Mouse (Mus musculus) stomach, embryonic 15.5 days (tissue): ENCODE measurements at regions not wholly inside any gene's neighbourhood (a gene's known extent, or its start where the extent isn't known, plus 50 kb on each side); places are given as distances from the start of the nearest gene placed in this dataset.

Experiments used
- ATAC-seq: fragments of 200-750 bp; cut with Nextera tagmentation; 2 replicates; pipeline ENCODE4 v1.8.0; 2017; ENCODE audit warnings: low read depth, moderate number of reproducible peaks, moderate TSS enrichment; ENCODE audit not compliant: insufficient read depth, low FRiP score
- H3K27ac ChIP-seq: fragments of 300-500 bp; sonication (generic); 2 replicates; pipeline ENCODE4 v1.5.1; 2015; ENCODE audit warnings: mild to moderate bottlenecking, inconsistent platforms
- H3K27me3 ChIP-seq: fragments of 300-500 bp; sonication (generic); replicated peaks from 2 replicates; pipeline ENCODE4 v1.6.1; 2015; ENCODE audit warnings: inconsistent platforms
- H3K36me3 ChIP-seq: fragments of 300-500 bp; sonication (generic); 2 replicates; pipeline ENCODE4 v1.6.1; 2015; ENCODE audit warnings: inconsistent platforms
- H3K4me1 ChIP-seq: fragments of 300-500 bp; sonication (generic); 2 replicates; pipeline ENCODE4 v1.6.1; 2015; ENCODE audit warnings: inconsistent platforms
- H3K4me2 ChIP-seq: fragments of 300-500 bp; sonication (generic); 2 replicates; pipeline ENCODE4 v1.6.1; 2015; ENCODE audit warnings: mild to moderate bottlenecking, inconsistent platforms
- H3K4me3 ChIP-seq: fragments of 300-500 bp; sonication (generic); replicated peaks from 2 replicates; pipeline ENCODE4 v1.5.1; 2015; ENCODE audit warnings: inconsistent platforms
- H3K9ac ChIP-seq: fragments of 300-500 bp; sonication (generic); 2 replicates; pipeline ENCODE4 v1.6.1; 2015; ENCODE audit warnings: inconsistent platforms
- H3K9me3 ChIP-seq: fragments of 300-500 bp; sonication (generic); 2 replicates; pipeline ENCODE4 v1.6.1; 2016; ENCODE audit warnings: inconsistent platforms
- WGBS: fragments of 180-500 bp; shearing (Covaris S2); methylation state at CpG from one replicate; pipeline ENCODE4 v1.1.7; 2015; 5-methylcytosine and 5-hydroxymethylcytosine counted together

GRCm38 (mm10) chr1:144699790-144700189 is 75.4 kb downstream of the Rgs18 start:
- H3K27me3 ChIP-seq = no peaks in the 10 kb centered on the region
- no peak overlapping the region for H3K4me3 ChIP-seq
- no peak overlapping the region for H3K27ac ChIP-seq
- no peaks in the 10 kb centered on the region for H3K36me3 ChIP-seq
- WGBS = 48% methylated on average over 1 of the region's 1 CpGs
- peak; percentile 56; the same call in 1 of the 2 replicates for ATAC-seq
- no peaks in the 10 kb centered on the region for H3K9me3 ChIP-seq
- H3K4me2 ChIP-seq = no peak overlapping the region
- no peaks in the 10 kb centered on the region for H3K4me1 ChIP-seq
- no peak overlapping the region for H3K9ac ChIP-seq

- 78% methylated on average over 2 of the region's 2 CpGs for WGBS
- H3K4me3 ChIP-seq = no peak overlapping the region
Measured at GRCm38 (mm10) chr1:144695253-144695652, 80.0 kb downstream of the Rgs18 start.

GRCm38 (mm10) chr1:144690340-144690739 is 84.9 kb downstream of the Rgs18 start:
- ATAC-seq = no peak
- Histone ChIP-seq H3K9ac (no peak overlapping the region), H3K27ac (no peak overlapping the region), H3K4me3 (no peak overlapping the region), H3K27me3 (no peaks in the 10 kb centered on the region), H3K9me3 (no peaks in the 10 kb centered on the region), H3K36me3 (no peaks in the 10 kb centered on the region), H3K4me1 (no peaks in the 10 kb centered on the region), H3K4me2 (no peak overlapping the region)
- WGBS = 70% methylated on average over 2 of the region's 2 CpGs

More at GRCm38 (mm10) chr1:144695253-144695652, 80.0 kb downstream of the Rgs18 start:
- no peak overlapping the region for H3K4me2 ChIP-seq
- no peak overlapping the region for H3K27ac ChIP-seq
- H3K9me3 ChIP-seq = no peaks in the 10 kb centered on the region
- ATAC-seq = no peak
- no peaks in the 10 kb centered on the region for H3K36me3 ChIP-seq
- H3K9ac ChIP-seq = no peak overlapping the region
- no peaks in the 10 kb centered on the region for H3K4me1 ChIP-seq
- no peaks in the 10 kb centered on the region for H3K27me3 ChIP-seq

DNA sequence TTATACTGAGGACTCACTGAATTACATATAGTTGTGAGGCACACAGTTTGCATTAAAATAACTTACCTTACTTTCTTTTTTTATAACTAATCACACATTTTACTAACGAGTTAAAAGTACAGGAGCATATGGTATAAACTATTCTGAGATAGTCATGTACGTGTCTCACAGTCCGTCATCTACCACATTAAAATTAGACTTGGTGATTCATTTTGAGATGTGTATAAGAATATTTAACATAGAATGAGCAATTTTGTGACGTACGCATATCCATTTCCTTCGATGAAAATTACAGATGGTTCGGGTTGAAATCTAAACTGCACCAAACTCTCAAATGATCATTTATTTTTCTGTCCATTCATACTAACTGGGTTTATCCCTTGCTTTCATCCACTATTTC is 93.1 kb downstream of the Rgs18 start:
- no peaks in the 10 kb centered on the region for H3K27me3 ChIP-seq
- WGBS = 86% methylated on average over 7 of the region's 7 CpGs
- no peak overlapping the region for H3K9ac ChIP-seq
- no peaks in the 10 kb centered on the region for H3K4me1 ChIP-seq
- no peaks in the 10 kb centered on the region for H3K9me3 ChIP-seq
- H3K4me3 ChIP-seq = no peak overlapping the region
- H3K4me2 ChIP-seq = no peak overlapping the region
- no peaks in the 10 kb centered on the region for H3K36me3 ChIP-seq
- ATAC-seq = no peak
- no peak overlapping the region for H3K27ac ChIP-seq

DNA sequence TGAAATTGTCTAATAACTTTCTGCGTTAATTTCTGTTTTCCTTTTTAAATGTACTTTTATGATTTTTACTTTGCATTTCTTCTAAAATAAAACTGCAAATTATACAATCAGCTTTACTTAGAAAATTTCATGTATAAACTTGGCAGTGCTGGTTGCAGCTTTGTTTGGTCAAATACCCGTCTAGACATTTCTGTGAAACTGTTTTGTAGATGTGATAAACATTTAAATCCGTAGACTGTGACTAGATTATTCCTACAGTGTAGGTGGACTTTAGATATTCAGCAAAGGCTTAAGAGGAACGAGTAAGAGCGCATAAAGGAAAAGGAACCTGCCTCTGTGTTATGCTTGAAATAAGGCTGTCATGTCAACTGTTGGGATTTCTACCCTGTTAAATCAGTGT is 100.0 kb upstream of the Rgs21 start:
- no peaks in the 10 kb centered on the region for H3K27me3 ChIP-seq
- H3K4me2 ChIP-seq = no peak overlapping the region
- no peaks in the 10 kb centered on the region for H3K9me3 ChIP-seq
- no peaks in the 10 kb centered on the region for H3K4me1 ChIP-seq
- WGBS = 66% methylated on average over 5 of the region's 5 CpGs
- H3K9ac ChIP-seq = no peak overlapping the region
- ATAC-seq = no peak
- H3K4me3 ChIP-seq = no peak overlapping the region
- H3K27ac ChIP-seq = no peak overlapping the region
- no peaks in the 10 kb centered on the region for H3K36me3 ChIP-seq

DNA sequence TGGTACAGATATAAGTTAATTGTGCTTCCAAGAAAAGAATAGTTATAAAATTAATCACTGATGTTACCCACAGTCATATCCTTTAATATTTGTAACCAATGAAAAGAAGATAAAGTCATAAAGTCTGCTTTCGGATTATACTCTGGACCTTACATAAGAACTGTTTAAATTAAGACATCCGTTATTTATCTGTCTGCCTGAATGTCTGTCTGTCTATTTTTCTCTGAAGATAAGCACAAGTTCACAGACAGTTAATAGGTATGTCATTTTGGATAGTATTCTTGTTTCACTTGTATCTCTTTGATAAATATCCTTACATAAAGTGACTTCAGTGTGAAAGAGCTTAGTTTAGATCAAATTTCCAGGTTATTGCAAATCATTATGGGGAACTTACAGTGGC is 88.8 kb upstream of the Rgs21 start:
- Histone ChIP-seq H3K9ac (no peak overlapping the region), H3K36me3 (no peaks in the 10 kb centered on the region), H3K4me1 (no peaks in the 10 kb centered on the region), H3K27me3 (no peaks in the 10 kb centered on the region), H3K27ac (no peak overlapping the region), H3K4me3 (no peak overlapping the region), H3K9me3 (no peaks in the 10 kb centered on the region), H3K4me2 (no peak overlapping the region)
- WGBS = 74% methylated on average over 2 of the region's 2 CpGs
- no peak for ATAC-seq

GRCm38 (mm10) chr1:144626421-144626820 is 59.0 kb upstream of the Rgs21 start:
- no peaks in the 10 kb centered on the region for H3K4me1 ChIP-seq
- WGBS = 82% methylated on average over 3 of the region's 3 CpGs
- no peak overlapping the region for H3K4me2 ChIP-seq
- no peaks in the 10 kb centered on the region for H3K36me3 ChIP-seq
- H3K27ac ChIP-seq = no peak overlapping the region
- no peak overlapping the region for H3K4me3 ChIP-seq
- H3K27me3 ChIP-seq = no peaks in the 10 kb centered on the region
- ATAC-seq = no peak
- H3K9ac ChIP-seq = no peak overlapping the region
- H3K9me3 ChIP-seq = no peaks in the 10 kb centered on the region
